Mouse (Mus musculus) hindbrain, embryonic 15.5 days (tissue): Measurements from ENCODE around the gene Siglecf. TPM values are rescaled to one million over a fixed set of nuclear protein-coding genes. Genes with fewer than 3 reads are reported as not detected.

Source experiments
- ATAC-seq: fragments of 200-750 bp; cut with Nextera tagmentation; 2 replicates; pipeline ENCODE4 v1.8.0; 2017; ENCODE audit warnings: low read depth, moderate number of reproducible peaks, moderate TSS enrichment; ENCODE audit not compliant: low FRiP score
- H3K27ac ChIP-seq: fragments of 300-500 bp; sonication (generic); replicated peaks from 2 replicates; pipeline ENCODE4 v1.5.1; 2015; ENCODE audit warnings: mild to moderate bottlenecking, inconsistent platforms
- H3K27me3 ChIP-seq: fragments of 300-500 bp; sonication (generic); 2 replicates; pipeline ENCODE4 v1.6.1; 2015; ENCODE audit warnings: control low read depth, inconsistent platforms
- H3K36me3 ChIP-seq: fragments of 300-500 bp; sonication (generic); 2 replicates; pipeline ENCODE4 v1.6.1; 2015; ENCODE audit warnings: control low read depth, inconsistent platforms
- H3K4me1 ChIP-seq: fragments of 300-500 bp; sonication (generic); replicated peaks from 2 replicates; pipeline ENCODE4 v1.6.1; 2015; ENCODE audit warnings: control low read depth, inconsistent platforms
- H3K4me2 ChIP-seq: fragments of 300-500 bp; sonication (generic); 2 replicates; pipeline ENCODE4 v1.6.1; 2015; ENCODE audit warnings: moderate library complexity, mild to moderate bottlenecking, inconsistent platforms
- H3K4me3 ChIP-seq: fragments of 300-500 bp; sonication (generic); 2 replicates; pipeline ENCODE4 v1.5.1; 2015; ENCODE audit warnings: mild to moderate bottlenecking, inconsistent platforms
- H3K9ac ChIP-seq: fragments of 300-500 bp; sonication (generic); 2 replicates; pipeline ENCODE4 v1.6.1; 2015; ENCODE audit warnings: inconsistent platforms
- H3K9me3 ChIP-seq: fragments of 300-500 bp; sonication (generic); 2 replicates; pipeline ENCODE4 v1.6.1; 2016; ENCODE audit warnings: control low read depth, inconsistent platforms
- WGBS: fragments of 180-500 bp; shearing (Covaris S2); methylation state at CpG from one replicate; pipeline ENCODE4 v1.1.7; 2015; 5-methylcytosine and 5-hydroxymethylcytosine counted together
- polyA plus RNA-seq: library from polyadenylated mRNA; unstranded; fragments of >200 nt; fragmentation: Nextera tagmentation; extraction: Ambion mirVana; gene quantifications from 2 replicates; pipeline ENCODE4 v1.2.1, GENCODE M21; 2015

Siglecf gene
- 0.30 and 0.38 TPM in 2 replicates for polyA plus RNA-seq

DNA sequence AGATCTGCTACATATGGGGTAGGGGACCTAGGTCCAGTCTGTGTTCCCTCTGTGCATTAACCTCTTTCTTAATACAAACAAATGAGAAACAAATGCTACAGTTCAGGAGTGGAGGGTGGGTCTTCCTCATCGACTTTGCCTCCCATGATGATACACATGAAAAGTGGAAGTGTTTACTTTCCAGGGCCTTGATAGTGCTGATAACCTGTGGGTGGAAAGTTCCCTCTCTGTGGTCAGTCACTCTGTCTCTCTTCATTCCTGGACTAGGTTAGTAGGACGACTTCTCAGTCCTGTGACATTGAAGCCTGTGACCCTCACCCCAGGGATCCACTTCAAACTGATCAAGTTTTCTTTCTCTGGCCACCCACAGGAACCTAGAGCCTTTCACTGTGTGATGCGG, at the start of gene Siglecf:
Siglecf (plus strand) TSS at position 188 of the 400 bp plus-strand sequence.
- Histone ChIP-seq H3K4me3 (no peak within 1 kb of the TSS), H3K36me3 (no peaks in the 10 kb centered on the region), H3K4me2 (no peak within 1 kb of the TSS), H3K9ac (no peak within 1 kb of the TSS), H3K27me3 (no peaks in the 10 kb centered on the region), H3K27ac (no peak within 1 kb of the TSS), H3K4me1 (no peaks in the 10 kb centered on the region), H3K9me3 (no peaks in the 10 kb centered on the region)
- WGBS: 65% methylated on average over 3 of the region's 3 CpGs
- ATAC-seq: no peak

- H3K27ac ChIP-seq: no peak overlapping the region
- no peak overlapping the region for H3K4me2 ChIP-seq
- no peaks in the 10 kb centered on the region for H3K27me3 ChIP-seq
- H3K36me3 ChIP-seq: peaks cover 68% of the 10 kb centered on the region
- H3K4me3 ChIP-seq: no peak overlapping the region
- WGBS: 85% methylated on average over 3 of the region's 3 CpGs
- no peak overlapping the region for H3K9ac ChIP-seq
- no peaks in the 10 kb centered on the region for H3K4me1 ChIP-seq
- no peak for ATAC-seq
- no peaks in the 10 kb centered on the region for H3K9me3 ChIP-seq
Measured at GRCm38 (mm10) chr7:43305235-43305634, 45.9 kb upstream of the Siglecf start.

DNA sequence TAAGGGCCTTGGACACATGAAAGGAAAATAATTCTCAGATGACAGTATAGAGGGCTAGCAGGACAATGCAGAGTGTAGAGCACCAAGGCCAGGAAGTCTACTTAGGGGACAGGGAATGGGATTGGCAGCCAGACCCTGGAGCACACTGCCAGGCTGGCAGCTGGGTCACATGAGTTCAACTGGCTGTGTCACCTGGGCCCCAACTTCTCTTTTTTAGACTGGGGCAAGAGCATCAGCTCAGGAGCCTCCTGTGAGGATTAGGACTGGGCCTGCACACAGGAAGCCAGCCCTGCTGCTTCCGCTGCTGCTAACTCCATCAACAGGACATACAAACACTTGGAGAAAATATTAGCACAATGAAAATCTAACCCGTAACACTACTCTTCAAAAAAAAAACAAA, 42.1 kb upstream of the Siglecf start:
- WGBS: 90% methylated on average over 2 of the region's 2 CpGs
- no peak overlapping the region for H3K27ac ChIP-seq

GRCm38 (mm10) chr7:43311632-43312031, 39.5 kb upstream of the Siglecf start:
- H3K9ac ChIP-seq: peak overlapping the region; percentile 88; the same call in 1 of the 2 replicates
- 87% methylated on average over 6 of the region's 6 CpGs for WGBS

More for the DNA sequence above, 42.1 kb upstream of the Siglecf start:
- Histone ChIP-seq H3K4me3 (no peak overlapping the region), H3K4me1 (peaks cover 22% of the 10 kb centered on the region), H3K4me2 (no peak overlapping the region), H3K9ac (no peak overlapping the region), H3K9me3 (no peaks in the 10 kb centered on the region), H3K27me3 (no peaks in the 10 kb centered on the region), H3K36me3 (peaks cover 48% of the 10 kb centered on the region)
- ATAC-seq: no peak

DNA sequence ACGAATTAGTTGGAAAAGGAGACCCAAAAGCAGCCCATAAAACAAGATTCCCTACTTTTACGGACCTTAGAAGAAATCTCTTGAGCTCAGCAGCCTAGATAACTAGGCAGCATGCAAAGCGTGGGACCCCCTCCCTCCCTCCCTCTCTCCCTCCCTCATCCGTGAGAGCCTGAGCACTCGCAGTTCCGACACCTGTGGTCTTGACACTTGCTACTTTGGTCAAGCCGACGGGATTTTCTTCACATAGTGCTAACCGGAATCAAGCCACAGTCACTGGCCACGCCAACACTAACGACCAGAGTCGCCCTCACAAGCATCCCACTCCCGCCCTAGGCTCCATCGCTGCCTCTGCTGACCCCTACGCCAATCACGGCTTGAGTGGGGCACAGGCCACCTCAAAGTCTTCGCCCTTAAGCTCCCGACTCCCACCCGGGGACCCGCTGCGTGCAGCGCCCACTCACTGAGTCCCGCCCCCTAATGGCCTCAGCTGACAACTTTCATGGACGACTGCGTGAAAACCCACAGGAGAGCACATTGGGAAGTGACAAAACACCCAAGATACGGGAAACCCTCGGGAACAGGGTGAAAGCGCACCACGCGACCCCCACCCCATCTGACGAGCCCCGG, 38.6 kb upstream of the Siglecf start:
- WGBS: 1% methylated on average over 32 of the region's 32 CpGs

More at GRCm38 (mm10) chr7:43311632-43312031, 39.5 kb upstream of the Siglecf start:
- no peaks in the 10 kb centered on the region for H3K27me3 ChIP-seq
- peaks cover 22% of the 10 kb centered on the region for H3K4me1 ChIP-seq
- peaks cover 35% of the 10 kb centered on the region for H3K36me3 ChIP-seq
- H3K4me2 ChIP-seq: peak overlapping the region; percentile 66
- H3K27ac ChIP-seq: no peak overlapping the region
- H3K9me3 ChIP-seq: no peaks in the 10 kb centered on the region
- peak overlapping the region; percentile 71 for H3K4me3 ChIP-seq
- no peak for ATAC-seq

GRCm38 (mm10) chr7:43313013-43313428, 38.1 kb upstream of the Siglecf start, which contains the start of gene Zfp715:
TSS of gene Zfp715 (minus strand) at chr7:43313294.
- no peaks in the 10 kb centered on the region for H3K27me3 ChIP-seq
- H3K9ac ChIP-seq: peak within 1 kb of the TSS; percentile 88
- H3K9me3 ChIP-seq: no peaks in the 10 kb centered on the region
- ATAC-seq: peak; percentile 97
- peak within 1 kb of the TSS; percentile 71 for H3K4me3 ChIP-seq
- H3K36me3 ChIP-seq: peaks cover 22% of the 10 kb centered on the region
- peak within 1 kb of the TSS; percentile 66 for H3K4me2 ChIP-seq
- H3K27ac ChIP-seq: peak within 1 kb of the TSS; percentile 86
- H3K4me1 ChIP-seq: peaks cover 22% of the 10 kb centered on the region
- under 1% methylated on average over 33 of the region's 33 CpGs for WGBS

More for the DNA sequence above, 38.6 kb upstream of the Siglecf start:
- peak overlapping the region; percentile 88 for H3K9ac ChIP-seq
- ATAC-seq: no peak; the same call in 1 of the 2 replicates
- H3K36me3 ChIP-seq: peaks cover 27% of the 10 kb centered on the region
- peak overlapping the region; percentile 71 for H3K4me3 ChIP-seq
- peaks cover 22% of the 10 kb centered on the region for H3K4me1 ChIP-seq
- no peaks in the 10 kb centered on the region for H3K27me3 ChIP-seq
- H3K4me2 ChIP-seq: peak overlapping the region; percentile 66
- peak overlapping the region; percentile 86 for H3K27ac ChIP-seq
- no peaks in the 10 kb centered on the region for H3K9me3 ChIP-seq

- H3K4me3 ChIP-seq: no peak overlapping the region
- H3K4me1 ChIP-seq: no peaks in the 10 kb centered on the region
- no peaks in the 10 kb centered on the region for H3K36me3 ChIP-seq
- no peak overlapping the region for H3K9ac ChIP-seq
- no peak for ATAC-seq
- H3K9me3 ChIP-seq: no peaks in the 10 kb centered on the region
- H3K4me2 ChIP-seq: no peak overlapping the region
- no peak overlapping the region for H3K27ac ChIP-seq
- no peaks in the 10 kb centered on the region for H3K27me3 ChIP-seq
- 63% methylated on average over 10 of the region's 10 CpGs for WGBS
Measured at GRCm38 (mm10) chr7:43326223-43326780, 24.8 kb upstream of the Siglecf start.

GRCm38 (mm10) chr7:43328101-43328500, 23.0 kb upstream of the Siglecf start:
- no peaks in the 10 kb centered on the region for H3K4me1 ChIP-seq
- no peak for ATAC-seq
- no peak overlapping the region for H3K4me3 ChIP-seq
- H3K27ac ChIP-seq: no peak overlapping the region
- no peaks in the 10 kb centered on the region for H3K27me3 ChIP-seq
- H3K4me2 ChIP-seq: no peak overlapping the region
- H3K9me3 ChIP-seq: no peaks in the 10 kb centered on the region
- H3K36me3 ChIP-seq: no peaks in the 10 kb centered on the region
- WGBS: 75% methylated on average over 4 of the region's 4 CpGs
- no peak overlapping the region for H3K9ac ChIP-seq

- H3K4me3 ChIP-seq: no peak overlapping the region
- no peak overlapping the region for H3K4me2 ChIP-seq
- H3K36me3 ChIP-seq: no peaks in the 10 kb centered on the region
- H3K4me1 ChIP-seq: no peaks in the 10 kb centered on the region
- no peak overlapping the region for H3K27ac ChIP-seq
- ATAC-seq: no peak
- no peak overlapping the region for H3K9ac ChIP-seq
- 43% methylated on average over 5 of the region's 7 CpGs for WGBS
- 0 out of 2 replicates have a peak, but pooled peaks cover 4% of the 10 kb centered on the region for H3K9me3 ChIP-seq
- H3K27me3 ChIP-seq: no peaks in the 10 kb centered on the region
Measured at GRCm38 (mm10) chr7:43333203-43333602, 17.9 kb upstream of the Siglecf start.

DNA sequence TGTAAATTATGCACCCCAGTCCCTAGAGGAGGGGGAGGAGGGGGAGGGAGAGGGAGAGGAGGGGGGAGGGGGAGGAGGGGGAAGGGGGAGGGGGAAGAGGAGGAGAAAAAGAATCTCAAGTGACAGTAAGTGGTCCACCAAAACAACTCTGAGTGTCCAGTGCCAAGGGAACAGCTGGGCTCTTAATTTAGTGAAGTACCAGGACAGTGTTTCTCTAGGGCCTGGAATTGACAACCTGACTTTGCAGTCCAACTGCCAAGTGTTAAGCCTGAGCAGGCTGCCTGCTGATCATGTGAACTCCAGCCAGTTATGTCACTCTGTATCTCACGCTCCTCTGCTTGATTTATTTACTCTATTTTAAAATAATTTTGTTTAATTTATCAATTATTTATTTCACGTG, 17.2 kb upstream of the Siglecf start:
- no peaks in the 10 kb centered on the region for H3K36me3 ChIP-seq
- no peaks in the 10 kb centered on the region for H3K4me1 ChIP-seq
- no peaks in the 10 kb centered on the region for H3K27me3 ChIP-seq
- H3K4me3 ChIP-seq: no peak overlapping the region
- 58% methylated on average over 2 of the region's 2 CpGs for WGBS
- no peak overlapping the region for H3K4me2 ChIP-seq
- 0 out of 2 replicates have a peak, but pooled peaks cover 4% of the 10 kb centered on the region for H3K9me3 ChIP-seq
- no peak overlapping the region for H3K27ac ChIP-seq
- no peak overlapping the region for H3K9ac ChIP-seq
- peak; percentile 30; the same call in 1 of the 2 replicates for ATAC-seq

- Histone ChIP-seq H3K27me3 (no peaks in the 10 kb centered on the region), H3K27ac (no peak overlapping the region), H3K4me3 (no peak overlapping the region), H3K9me3 (0 out of 2 replicates have a peak, but pooled peaks cover 4% of the 10 kb centered on the region), H3K9ac (no peak overlapping the region), H3K4me1 (no peaks in the 10 kb centered on the region), H3K4me2 (no peak overlapping the region), H3K36me3 (no peaks in the 10 kb centered on the region)
- 84% methylated on average over 4 of the region's 4 CpGs for WGBS
- no peak for ATAC-seq
Measured at GRCm38 (mm10) chr7:43340771-43341170, 10.4 kb upstream of the Siglecf start.

DNA sequence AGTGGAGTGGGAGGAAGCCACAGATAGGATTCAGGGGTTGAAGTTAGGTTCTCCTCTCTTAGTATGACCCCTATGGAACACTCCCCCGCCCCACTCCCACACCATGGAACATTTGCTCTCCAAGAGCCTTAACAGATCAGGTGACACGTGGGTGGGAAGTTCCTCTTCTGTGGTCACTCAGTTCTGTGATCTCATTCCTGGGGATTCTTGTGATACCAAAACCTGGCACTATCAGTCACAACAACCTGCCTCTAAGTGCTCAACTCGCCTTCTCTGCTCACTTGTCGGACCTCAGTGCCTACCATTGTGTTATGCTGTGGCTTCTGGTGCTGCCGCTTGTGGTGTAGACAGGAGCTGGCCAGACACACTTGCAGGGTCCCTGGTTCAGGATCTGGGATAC, 8.0 kb upstream of the Siglecf start:
- Histone ChIP-seq H3K36me3 (no peaks in the 10 kb centered on the region), H3K27ac (no peak overlapping the region), H3K4me2 (no peak overlapping the region), H3K4me1 (no peaks in the 10 kb centered on the region), H3K9ac (no peak overlapping the region), H3K27me3 (no peaks in the 10 kb centered on the region), H3K4me3 (no peak overlapping the region), H3K9me3 (0 out of 2 replicates have a peak, but pooled peaks cover under 1% of the 10 kb centered on the region)
- ATAC-seq: no peak
- 77% methylated on average over 5 of the region's 5 CpGs for WGBS
